Mouse (Mus musculus) heart, postnatal 0 days (tissue): ENCODE results near the gene Apoa5.

ENCODE experiments used
- CTCF ChIP-seq: IDR thresholded peaks from 2 replicates; pipeline ENCODE4 v1.5.1; 2016; ENCODE audit warnings: antibody characterized with exemption, control low read depth, low read depth
- EP300 ChIP-seq: IDR thresholded peaks from 2 replicates; pipeline ENCODE4 v1.6.1; 2016; ENCODE audit warnings: antibody characterized with exemption, low read depth

DNA sequence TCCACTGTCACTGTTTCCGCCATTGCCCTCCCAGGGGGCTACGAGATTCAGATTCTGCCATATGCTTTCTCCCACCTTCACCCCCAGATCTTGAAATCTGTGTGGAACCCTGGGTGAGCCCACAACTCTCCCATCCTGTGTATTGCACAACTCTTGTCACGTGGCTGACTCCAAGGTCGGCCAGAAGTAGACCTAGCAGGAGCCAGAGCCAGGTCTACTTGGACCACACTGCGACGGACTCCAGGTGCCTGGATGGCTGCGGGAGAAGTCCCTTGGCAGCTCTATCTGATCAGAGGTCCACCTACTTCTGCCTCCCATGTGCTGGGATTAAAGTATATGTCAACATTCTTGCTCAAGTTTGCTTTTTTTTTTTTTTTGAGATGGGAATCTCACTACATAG lies 7.3 kb upstream of the Apoa5 start:
- TF ChIP-seq CTCF (no peak), EP300 (no peak)
